Mouse (Mus musculus) kidney, postnatal 14 days (tissue): ENCODE data around the gene Dirc2.
A peak's percentile ranks its signal among the peaks of the same experiment; 100 is the strongest.

Experiments used
- DNase-seq: peaks from one replicate; pipeline ENCODE4 v3.0.0; 2022; ENCODE audit warnings: mixed read lengths

Gene Dirc2

DNA sequence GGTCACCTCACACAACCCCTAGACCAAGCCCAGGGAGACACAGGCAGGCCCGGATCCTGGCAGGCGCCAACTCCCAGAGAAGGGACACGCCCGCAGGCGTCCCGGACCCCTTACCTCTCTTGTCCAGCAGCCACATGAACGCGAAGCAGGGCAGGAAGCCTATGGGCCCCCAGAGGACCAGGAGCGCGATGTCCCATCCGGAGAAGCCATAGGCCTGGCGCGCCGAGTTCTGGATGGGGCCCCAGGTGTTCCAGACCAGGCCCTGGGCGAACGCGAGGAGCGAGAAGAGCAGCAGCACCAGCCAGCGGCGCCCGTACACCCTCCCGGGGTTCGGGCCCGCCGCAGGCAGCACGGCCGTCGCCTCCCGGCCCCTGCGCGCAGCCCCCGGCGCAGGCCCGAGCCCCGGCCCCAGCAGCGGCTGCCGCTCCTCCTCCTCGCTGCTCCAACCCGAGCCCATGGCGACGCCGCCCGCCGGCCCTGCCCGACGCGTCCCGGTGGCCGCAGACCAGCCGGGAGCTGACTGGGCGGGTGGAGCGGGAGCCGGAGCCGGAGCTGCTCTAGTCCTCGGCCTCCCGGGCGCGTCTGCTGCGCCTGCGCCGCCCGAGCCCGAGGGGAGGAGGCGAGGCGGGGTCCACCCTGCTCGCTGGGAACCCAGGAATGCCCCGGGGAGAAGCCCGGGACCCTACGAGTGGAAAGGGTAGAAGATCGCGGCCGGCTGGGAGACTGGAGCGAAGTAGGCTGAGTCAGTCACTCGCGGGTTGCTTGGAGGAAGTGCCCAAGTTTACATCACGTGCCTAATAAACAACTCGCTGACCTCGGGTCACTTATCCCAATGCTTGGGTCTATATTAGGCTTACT lies at the start of gene Dirc2:
Gene Dirc2 (minus strand): TSS at position 572 of the 858 bp plus-strand sequence.
- peak; percentile 87 for DNase-seq

DNA sequence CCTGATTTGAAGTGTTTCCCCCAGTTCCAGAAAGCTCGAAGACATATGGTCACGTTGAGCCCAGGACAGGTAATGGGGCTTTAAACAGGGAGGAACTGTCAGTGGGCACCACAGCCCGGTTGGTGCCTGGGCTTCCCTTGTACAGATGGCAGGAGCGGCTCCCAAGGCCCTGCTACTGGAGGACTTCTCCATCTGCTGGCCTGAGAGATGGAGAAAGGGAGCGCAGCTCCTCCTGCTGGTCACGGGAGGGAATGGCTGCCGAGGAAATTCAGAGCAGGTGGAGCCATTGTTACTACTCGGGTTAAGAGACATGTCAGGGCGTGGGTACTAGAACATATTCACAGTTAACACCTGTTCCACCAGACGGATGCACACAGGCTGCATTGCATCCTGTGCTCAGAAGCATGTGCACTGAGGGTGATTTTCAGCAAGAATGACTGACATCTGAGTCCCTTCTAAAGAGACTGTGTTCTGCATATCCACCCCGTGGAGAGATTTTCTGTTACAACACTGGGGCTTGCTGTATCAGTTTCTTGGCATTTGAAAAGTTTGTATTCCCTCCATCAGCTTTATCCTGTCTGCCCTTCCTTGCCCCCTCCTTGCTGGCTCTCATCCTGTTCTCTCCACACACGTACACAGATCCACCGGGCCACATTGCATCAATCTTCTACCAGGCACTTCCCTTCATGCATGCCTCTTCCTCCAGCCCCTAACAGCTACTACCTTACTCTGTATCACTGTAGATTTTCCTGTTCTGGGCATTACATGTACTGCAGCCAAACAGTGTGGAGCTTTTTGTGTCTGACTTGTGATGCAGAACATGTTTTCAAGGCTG lies 48.3 kb upstream of the Dirc2 start:
- DNase-seq = peak; percentile 86

DNA sequence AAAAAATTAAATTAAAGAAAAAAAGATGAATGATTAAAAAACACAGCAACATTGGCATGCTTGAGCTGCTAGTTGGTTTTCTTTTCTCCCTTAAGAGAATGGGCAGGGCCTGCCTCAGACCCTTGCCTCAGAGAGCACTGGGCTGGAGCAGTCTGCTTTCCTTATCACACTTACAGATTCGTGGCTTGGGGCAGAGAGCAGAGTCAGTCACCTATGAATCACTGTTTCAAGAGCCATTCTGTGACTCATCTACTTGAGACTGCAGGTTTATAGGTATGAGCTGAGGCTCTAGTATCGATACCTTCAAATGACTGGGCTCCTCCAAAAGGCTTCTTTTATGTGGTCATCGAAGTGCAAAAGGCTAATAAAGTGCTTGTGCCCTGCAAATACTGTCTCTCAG lies 44.0 kb upstream of the Dirc2 start:
- no peak for DNase-seq

DNA sequence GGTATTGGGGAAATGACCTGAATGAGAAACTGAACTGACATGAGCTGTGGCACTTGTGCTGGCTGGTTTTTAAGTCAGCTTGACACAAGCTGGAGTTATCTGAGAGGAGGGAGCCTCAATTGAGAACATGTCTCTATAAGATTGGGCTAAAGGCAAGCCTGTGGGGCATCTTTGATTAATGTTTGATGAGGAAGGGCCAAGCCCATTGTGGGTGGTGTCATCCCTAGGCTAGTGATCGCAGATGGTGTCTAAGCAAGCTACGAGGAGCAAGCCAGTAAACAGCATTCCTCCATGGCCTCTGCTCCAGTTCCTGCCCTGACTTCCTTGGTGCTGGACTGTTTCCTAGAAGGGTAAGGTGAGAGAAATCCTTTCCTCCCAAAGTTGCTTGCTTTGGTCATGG lies 39.7 kb upstream of the Dirc2 start:
- DNase-seq = no peak

DNA sequence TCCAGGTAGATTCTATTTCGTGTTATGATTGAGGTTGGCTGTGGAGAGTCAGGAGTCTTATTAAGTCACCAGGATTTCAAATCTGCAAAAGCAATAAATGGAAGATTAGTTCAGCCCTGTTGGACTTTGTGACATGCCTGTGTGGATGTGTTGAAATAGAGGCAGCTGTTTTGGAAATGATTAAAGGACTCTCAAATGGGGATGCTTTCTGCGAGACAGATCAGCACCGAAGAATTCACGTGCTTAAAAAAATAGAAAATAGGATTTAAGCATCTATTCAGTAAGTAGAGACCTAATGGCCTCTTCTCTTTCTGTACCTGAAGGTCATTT lies 38.5 kb upstream of the Dirc2 start:
- DNase-seq = peak; percentile 23

DNA sequence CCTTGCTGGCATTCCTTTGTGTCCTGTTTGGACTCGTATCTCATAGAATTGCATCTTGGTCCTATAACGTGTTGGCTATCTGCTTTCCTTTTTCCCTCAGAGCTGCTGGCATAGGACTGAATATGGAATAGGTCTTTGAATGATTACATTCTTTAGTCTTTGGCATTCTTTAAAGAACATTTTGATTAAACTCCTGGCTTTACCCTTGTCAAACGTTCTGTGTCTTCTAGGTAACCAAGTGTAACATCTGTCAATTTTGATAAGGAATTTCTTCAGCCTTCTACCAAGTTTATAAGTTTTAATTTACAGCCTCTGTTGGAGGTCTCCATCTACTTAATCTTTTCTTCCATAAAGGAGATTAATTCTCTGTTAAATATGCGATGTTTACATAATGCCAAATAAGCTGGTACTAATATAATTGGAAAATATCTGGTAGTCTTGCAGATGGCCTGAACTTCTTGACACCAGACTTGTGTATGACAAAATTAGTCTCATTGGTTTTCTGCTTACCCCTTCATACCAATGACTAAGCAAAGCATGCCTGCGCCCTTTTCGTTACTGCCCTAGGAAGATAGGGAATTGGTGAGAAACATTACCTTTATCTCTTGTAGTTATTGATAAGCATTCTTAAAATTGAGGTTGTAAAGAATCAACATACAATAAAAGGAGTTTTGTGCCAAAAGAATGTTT lies 38.0 kb upstream of the Dirc2 start:
- DNase-seq = no peak

DNA sequence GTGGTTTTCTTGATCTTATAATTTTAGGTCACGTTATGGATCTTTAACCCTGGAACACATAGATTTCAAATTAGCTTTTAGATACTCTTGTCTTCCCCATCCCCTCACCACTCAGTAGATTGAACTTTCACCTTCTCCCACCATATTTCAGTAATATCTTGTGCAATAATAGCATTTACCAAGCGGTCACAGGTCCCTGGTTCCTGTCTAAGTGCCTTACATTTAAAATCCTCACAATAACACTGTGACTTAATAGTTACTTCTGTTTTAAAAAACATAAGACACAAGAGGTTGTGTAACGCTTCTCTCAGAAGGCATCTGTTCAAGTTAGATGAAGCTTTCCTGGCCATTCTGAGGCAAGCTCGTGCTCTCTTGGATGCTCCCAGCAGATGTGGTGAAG lies 34.6 kb upstream of the Dirc2 start:
- no peak for DNase-seq

DNA sequence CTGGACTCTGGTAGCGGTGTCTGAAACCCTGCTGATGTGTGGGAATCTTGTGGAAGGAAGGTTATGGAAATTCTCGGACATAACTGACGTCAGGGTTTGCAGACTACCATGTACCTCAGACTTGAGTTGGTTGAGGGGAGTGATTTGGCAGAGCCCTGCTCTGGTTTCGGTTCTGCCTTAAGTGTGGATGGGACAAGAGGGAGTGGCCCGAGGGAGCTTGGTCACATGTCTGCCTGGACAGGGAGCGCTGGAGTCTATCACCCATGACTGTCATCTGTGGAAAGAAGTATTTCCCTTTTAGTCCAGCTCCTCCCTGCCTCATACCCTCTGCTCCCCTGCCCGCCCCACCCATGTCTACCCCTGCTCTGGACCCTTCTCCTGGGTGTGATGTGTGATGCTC lies 33.0 kb upstream of the Dirc2 start:
- DNase-seq = no peak

DNA sequence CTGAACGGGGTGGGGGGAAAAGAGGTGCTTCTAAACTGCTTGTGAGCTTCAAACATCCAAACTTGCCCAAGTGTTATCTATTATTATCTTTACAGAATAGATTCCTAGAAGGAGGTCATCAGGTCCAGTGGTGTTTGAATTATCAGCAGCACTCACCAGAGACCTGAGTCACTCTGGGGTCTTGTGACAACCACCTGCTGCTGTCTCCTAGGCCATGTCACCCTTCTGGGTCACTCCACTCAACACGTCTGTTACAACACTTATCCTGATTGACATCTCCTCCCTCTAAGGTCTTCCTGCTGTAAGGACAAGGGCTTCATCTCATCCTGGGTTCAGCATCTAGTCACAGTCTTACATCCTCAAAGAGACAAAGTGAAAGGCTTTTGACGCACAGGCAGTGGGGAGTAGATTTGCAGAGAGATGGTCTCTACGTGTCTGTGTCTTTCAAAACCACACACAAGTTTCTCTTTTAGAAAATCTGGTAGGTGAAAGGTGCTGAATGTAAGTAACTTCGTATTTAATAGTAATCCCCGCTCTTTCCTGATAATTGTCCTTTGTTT lies 22.9 kb upstream of the Dirc2 start:
- no peak for DNase-seq

DNA sequence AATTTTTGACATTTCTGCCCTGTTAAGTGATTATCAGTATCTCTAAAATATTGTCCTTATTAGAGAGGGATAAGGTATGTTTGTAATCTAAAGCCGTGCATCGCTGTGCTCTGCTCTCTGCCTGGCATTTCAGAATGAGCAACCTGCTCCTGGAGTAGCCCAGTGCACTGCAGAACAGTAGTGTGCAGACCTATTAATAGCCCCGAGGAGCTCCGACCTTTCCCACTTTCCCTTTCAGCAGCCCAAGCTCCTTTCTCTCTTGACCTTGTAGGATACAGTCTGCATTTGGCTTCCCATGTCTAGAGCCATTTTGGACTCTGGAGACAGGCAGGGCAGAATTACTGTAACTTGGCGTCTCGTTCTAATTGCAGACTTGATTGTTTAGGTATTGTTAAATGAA lies 19.2 kb upstream of the Dirc2 start:
- DNase-seq = no peak

DNA sequence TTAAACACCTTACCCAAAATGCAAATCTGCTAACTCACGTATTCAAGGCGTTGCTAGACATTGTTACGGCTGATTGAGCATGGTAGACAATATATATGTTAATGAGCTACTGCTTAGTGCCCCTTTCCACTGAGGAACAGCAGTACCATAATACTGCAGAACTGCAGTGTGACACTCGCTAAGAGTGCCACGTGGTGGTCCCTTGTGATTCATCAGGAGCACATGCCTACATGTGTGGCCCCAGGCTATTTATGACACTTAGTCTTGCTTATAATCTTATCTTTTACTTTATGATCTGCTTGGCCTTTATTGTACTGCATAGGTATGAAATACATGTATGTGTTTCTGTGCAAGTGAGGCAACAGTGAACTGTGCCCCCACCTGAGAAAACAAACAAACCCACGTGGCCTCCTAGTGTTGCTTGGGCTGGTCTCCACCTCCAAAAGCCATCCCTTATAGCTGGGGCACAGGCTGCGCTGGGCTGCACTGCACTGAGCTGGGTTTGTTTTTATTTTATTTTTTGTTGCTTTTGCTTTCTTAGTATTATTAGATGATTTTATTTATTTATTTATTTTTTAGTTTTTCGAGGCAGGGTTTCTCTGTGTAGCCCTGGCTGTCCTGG lies 18.5 kb upstream of the Dirc2 start:
- DNase-seq = no peak

DNA sequence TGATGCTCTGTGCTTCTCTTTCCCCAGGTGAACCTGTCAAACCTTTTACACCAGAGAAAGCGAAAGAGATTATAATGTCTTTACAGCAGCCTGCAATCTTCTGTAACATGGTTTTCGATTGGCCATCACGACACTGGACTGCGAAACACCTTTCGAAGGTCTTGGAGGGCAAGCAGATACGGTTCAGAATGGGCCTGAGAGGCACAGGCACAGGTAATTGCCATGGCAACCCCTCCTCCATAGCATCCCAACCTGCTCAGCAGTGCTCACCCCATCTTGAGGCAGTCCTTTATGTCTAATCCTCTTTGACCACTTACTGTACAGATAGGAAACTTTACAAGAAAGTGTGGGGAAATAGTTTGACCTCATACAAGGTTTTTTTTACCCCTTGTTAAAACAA lies 18.0 kb upstream of the Dirc2 start:
- no peak for DNase-seq

DNA sequence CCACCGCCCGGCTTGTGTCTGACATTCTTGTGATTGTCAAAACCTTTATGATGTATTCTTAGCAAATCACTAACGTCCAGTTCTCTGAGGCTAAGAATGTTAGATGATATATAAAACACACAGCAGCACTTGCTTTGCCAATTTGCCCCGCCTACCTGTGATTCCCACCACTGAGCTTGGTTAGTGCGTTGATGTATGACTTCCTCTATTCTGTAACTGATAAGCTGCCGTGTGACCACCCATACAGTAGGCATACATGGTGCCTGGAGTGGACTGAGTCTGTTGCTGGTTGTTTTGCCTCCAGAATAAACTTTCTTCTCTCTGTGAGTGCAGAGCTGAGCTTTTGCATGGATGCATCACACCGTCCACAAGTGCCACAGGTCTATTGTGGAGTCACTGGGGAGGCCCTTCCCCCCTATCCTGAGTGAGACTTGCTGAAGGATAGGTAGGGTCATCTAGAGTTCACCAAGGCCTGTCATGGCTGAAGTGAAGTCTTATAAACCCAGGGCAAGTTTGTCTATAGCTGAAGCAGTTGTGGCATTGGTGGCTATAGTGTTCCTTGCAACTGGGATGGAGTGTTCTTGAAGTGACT lies 15.1 kb upstream of the Dirc2 start:
- no peak for DNase-seq

DNA sequence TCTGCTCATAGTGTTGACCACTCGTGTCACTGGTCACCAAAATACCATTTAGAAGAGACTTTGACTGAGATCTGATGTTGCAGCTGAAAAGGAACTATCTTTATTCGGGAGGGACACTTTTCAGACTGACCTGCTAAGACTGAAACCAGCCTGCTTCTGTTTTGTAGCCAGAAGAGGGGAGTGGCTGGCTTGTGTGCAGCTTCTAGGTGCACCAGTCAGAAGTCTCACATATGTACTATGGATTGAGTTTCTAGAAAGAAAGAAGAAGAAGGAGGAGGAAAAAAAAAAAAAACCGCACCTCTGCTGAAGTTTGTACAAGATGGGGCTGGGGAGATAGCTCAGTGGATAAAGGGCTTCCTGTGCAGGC lies 14.0 kb upstream of the Dirc2 start:
- no peak for DNase-seq

DNA sequence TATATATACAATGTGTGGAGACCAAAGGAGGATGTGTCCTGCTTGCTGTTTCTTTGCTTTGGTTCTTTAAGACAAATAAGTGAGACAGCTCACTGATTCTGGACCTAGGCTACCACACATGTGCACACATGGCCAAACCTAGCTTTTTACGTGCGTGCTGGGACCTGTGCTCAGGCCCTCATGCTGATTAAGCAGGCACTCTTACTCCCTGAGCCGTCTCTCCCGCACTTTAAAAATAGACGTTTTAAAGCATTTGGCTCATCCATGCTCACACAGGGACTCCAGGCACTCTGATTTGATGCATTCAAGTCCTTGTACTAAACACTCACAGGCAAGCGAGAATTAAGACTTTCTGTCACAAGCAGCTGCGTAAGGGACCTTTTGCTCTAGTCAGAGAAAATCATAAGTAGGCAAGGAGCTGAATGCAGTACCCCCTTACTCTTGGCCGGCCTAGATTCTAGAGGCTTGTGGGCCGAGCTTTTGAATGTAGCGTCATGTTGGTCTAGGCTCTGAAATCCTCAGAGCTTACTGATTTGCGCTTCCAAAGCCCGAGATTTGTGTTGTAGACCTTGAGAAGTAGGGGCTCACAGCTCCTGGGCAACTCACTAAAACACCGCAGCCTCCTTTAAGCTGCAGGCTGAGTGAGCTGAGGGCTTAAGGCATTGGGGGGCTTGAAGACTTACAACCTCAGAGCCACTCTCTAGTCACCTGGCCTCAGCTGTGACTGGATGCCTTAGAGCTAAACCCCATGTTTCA lies 13.5 kb upstream of the Dirc2 start:
- no peak for DNase-seq

DNA sequence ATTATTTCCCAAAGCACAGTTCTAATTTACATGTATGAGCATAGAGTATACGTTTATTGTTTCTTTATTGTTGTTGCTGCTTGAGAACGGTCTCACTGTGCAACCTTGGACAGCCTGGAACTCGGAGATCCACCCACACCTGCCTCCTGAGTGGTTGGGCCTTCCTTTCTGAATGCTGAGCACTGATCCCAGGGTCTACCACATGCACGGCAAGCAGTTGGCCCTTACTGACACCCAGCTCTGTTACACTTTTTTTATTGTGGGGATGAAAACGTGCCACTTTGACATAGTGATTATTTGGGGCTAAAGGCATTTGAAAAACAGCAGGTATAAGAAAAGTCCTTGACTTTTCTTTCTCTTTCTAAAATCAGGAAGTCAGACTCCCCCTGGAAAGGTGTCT lies 12.5 kb upstream of the Dirc2 start:
- DNase-seq = no peak

DNA sequence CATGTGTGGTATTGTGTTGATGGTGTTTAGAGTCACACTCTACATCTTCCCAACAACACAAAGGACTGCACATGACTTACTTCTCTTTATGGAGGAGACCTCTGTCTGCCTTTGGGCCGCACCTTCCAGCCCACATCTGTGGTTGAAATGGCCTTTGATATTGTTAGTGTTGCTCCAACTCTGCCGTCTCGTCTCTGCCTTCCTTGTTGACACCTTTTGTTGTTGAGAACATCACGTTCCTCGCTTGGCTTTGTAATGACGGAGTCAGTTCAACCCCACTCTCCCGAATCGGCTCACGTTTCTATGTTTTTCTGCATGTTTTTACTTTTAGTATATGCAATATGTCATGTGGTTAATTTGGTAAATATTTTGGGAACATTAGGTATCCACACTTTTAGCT lies 11.9 kb upstream of the Dirc2 start:
- no peak for DNase-seq

DNA sequence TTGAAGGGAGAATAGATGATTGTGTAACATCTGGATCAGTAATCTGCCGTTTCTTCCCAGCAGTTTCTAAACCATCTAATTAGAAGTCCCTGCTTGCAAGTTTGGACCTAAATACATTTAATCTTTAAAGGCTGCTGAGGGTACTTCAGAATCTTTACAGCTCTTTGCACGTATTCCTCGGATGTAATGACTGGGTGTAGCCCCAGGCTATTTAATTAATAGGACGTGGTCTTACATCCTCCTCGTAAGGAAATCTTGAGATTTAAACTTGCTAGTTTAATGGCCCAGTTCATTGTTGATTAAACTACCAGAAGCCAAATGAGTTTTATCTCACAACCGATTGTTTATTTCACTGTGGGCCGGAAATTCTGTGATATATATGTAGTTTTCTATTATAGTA lies 10.5 kb upstream of the Dirc2 start:
- DNase-seq = no peak

DNA sequence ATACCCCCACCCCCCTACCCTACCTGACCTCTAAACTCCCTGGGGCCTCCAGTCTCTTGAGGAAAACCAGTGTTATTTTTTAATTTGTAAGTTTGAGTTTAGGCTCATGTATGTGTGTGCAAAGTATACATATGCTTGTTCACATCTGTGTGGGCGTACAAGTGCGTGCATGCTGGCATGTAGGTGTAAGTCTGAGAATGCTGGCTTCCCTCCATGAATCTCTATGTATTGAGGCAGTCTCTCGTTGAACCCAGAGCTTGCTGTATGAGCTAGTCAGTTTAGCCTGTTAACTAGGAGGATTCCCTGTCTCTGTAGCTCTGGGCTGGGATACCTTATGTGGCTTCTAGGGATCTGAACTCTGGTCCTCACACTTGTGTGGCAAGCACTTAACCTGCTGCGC lies 8.6 kb upstream of the Dirc2 start:
- DNase-seq = no peak

DNA sequence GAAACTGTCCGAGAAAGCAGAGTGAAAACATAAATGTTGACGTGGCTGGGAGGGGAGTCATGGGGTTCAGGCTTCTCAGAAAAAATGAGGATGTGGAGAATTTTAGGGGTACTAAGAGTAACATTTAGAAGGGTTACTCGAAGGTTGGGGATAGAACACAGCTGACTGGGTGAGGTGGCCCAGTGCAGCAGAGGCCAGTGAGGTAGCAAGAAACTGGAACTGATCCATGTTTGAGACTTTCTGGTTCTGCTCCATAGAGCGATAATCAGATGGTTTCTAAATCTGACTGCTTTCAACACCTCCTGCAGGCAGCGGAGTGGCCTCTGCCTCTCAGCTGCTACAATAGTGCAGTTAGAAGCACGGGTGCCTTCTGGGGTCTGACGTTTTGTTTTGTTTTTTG lies 7.6 kb upstream of the Dirc2 start:
- DNase-seq = no peak

DNA sequence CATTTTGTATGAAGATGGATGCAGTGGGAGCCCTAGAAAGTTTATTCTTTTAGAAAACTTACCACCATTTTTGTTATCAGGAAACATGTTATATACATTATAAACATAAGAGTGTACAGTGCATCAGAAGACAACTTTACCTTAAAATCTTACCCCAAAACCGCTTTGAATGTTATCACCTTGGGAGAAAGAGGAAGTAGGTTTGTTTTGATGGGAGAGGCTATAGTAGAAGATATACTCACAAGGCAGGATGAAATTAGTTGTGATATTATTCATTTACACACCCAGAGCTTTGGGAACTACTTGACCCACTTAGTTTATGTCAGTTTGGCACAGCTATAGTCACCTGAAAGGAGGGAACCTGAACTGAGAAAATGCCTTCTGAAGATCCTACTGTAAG lies 6.7 kb upstream of the Dirc2 start:
- DNase-seq = no peak

DNA sequence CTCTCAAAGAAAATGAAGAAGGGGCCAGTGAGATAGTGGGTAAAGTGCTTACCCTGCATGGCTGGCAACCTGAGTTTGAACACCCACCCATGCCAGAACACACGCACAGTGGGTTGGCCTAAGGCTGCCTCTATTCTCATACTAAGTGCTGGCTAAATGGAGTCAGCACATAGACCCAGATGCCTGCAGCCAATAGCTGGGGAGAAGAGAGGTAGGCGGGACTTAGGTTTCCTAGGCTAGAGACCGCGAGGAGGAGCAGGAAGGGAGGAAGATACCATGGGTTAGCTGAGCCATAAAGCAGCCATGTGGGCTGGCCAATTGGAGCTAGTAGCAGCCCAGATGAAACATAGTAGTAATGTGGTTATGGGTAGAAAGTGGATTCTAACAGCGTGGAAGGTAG lies 3.4 kb upstream of the Dirc2 start:
- no peak for DNase-seq
